Mouse (Mus musculus) kidney, adult 2 months (tissue): ENCODE data around the gene Cmtm7.

Experiments used
- CTCF ChIP-seq: fragments of 200-500 bp; conservative IDR thresholded peaks from 2 replicates; pipeline ENCODE4 v1.5.1; 2011; ENCODE audit warnings: low read depth, mild to moderate bottlenecking, control low read depth, low read length, moderate library complexity, mixed read lengths; ENCODE audit not compliant: insufficient read depth, insufficient read length
- POLR2A ChIP-seq: fragments of 200-500 bp; IDR thresholded peaks from one replicate; pipeline ENCODE4 v1.6.1; 2011; ENCODE audit warnings: low read depth, low read length, control low read depth

- no peak for TF ChIP-seq POLR2A
- TF ChIP-seq CTCF: no peak
These were observed 19.8 kb downstream of the Cmtm7 start for GRCm38 (mm10) chr9:114761848-114762247.
